Mouse (Mus musculus) heart, postnatal 0 days (tissue): ENCODE data around the gene Alox12b. TPM values are rescaled to one million over a fixed set of nuclear protein-coding genes. Genes with fewer than 3 reads are reported as not detected.

Experiments
- ATAC-seq: fragments of 200-750 bp; cut with Nextera tagmentation; 2 replicates; pipeline ENCODE4 v1.8.0; 2017; ENCODE audit warnings: low read depth, moderate number of reproducible peaks, moderate library complexity; ENCODE audit not compliant: insufficient read depth
- DNase-seq: peaks from one replicate; pipeline ENCODE4 v3.0.0-alpha.2; 2016; ENCODE audit warnings: low spot score
- H3K27ac ChIP-seq: fragments of 300-500 bp; sonication (generic); 2 replicates; pipeline ENCODE4 v1.5.1; 2014; ENCODE audit warnings: low read depth, mild to moderate bottlenecking
- H3K27me3 ChIP-seq: fragments of 300-500 bp; sonication (generic); 2 replicates; pipeline ENCODE4 v1.6.1; 2014; ENCODE audit warnings: low read length, mixed read lengths; ENCODE audit not compliant: control insufficient read depth, insufficient read depth
- H3K36me3 ChIP-seq: fragments of 300-500 bp; sonication (generic); replicated peaks from 2 replicates; pipeline ENCODE4 v1.6.1; 2014; ENCODE audit warnings: low read length, mixed read lengths; ENCODE audit not compliant: control insufficient read depth, insufficient read depth
- H3K4me1 ChIP-seq: fragments of 300-500 bp; sonication (generic); 2 replicates; pipeline ENCODE4 v1.6.1; 2014; ENCODE audit warnings: antibody characterized with exemption; ENCODE audit not compliant: control insufficient read depth, insufficient read depth
- H3K4me2 ChIP-seq: fragments of 300-500 bp; sonication (generic); 2 replicates; pipeline ENCODE4 v1.6.1; 2014; ENCODE audit warnings: low read depth, mild to moderate bottlenecking, low read length, moderate library complexity
- H3K4me3 ChIP-seq: fragments of 300-500 bp; sonication (generic); 2 replicates; pipeline ENCODE4 v1.5.1; 2014; ENCODE audit warnings: low read depth, low read length
- H3K9ac ChIP-seq: fragments of 300-500 bp; sonication (generic); replicated peaks from 2 replicates; pipeline ENCODE4 v1.6.1; 2014; ENCODE audit warnings: low read depth, low read length, mixed read lengths
- H3K9me3 ChIP-seq: fragments of 300-500 bp; sonication (generic); replicated peaks from 2 replicates; pipeline ENCODE4 v1.6.1; 2016; ENCODE audit warnings: low read length; ENCODE audit not compliant: control insufficient read depth
- CTCF ChIP-seq: IDR thresholded peaks from 2 replicates; pipeline ENCODE4 v1.5.1; 2016; ENCODE audit warnings: antibody characterized with exemption, control low read depth, low read depth
- EP300 ChIP-seq: IDR thresholded peaks from 2 replicates; pipeline ENCODE4 v1.6.1; 2016; ENCODE audit warnings: antibody characterized with exemption, low read depth
- WGBS: fragments of 180-500 bp; shearing (Covaris S2); extraction: QIAGEN DNeasy Blood & Tissue Kit; methylation state at CpG from one replicate; pipeline ENCODE4 v1.1.7; 2014; 5-methylcytosine and 5-hydroxymethylcytosine counted together
- polyA plus RNA-seq: library from polyadenylated mRNA; unstranded; fragments of >200 nt; fragmentation: Nextera tagmentation; extraction: Ambion mirVana; gene quantifications from 2 replicates; pipeline ENCODE4 v1.2.1, GENCODE M21; 2015
- total RNA-seq: library from RNA; depleted of rRNA; stranded (reverse); fragments of >200 nt; gene quantifications from 2 replicates; pipeline ENCODE4 v1.2.3, GENCODE M21; 2014; ENCODE audit warnings: low replicate concordance

Gene Alox12b
- total and polyA plus RNA-seq, 2 experiments from 2014 or later = not detected

- no peak overlapping the region for H3K27ac ChIP-seq
- peak overlapping the region; percentile 26; the same call in 1 of the 2 replicates for H3K4me3 ChIP-seq
- TF ChIP-seq EP300 (no peak), CTCF (peak; percentile 24; the same call in 1 of the 2 replicates)
- H3K27me3 ChIP-seq = peaks cover 17% of the 10 kb centered on the region
- no peaks in the 10 kb centered on the region for H3K36me3 ChIP-seq
- H3K9ac ChIP-seq = no peak overlapping the region
- peaks cover 8% of the 10 kb centered on the region for H3K4me1 ChIP-seq
- no peaks in the 10 kb centered on the region for H3K9me3 ChIP-seq
- DNase-seq = no peak
- WGBS = 4% methylated on average over 5 of the region's 5 CpGs
- H3K4me2 ChIP-seq = peak overlapping the region; percentile 49
- ATAC-seq = no peak
These were observed 40.0 kb downstream of the Alox12b start for GRCm38 (mm10) chr11:69196766-69197165.

GRCm38 (mm10) chr11:69197194-69197593 lies 40.4 kb downstream of the Alox12b start:
- H3K9ac ChIP-seq = 0 out of 2 replicates have a peak overlapping the region, but pooled peaks have one; percentile 23
- H3K27ac ChIP-seq = no peak overlapping the region
- no peak for TF ChIP-seq CTCF
- no peak for TF ChIP-seq EP300
- peaks cover 8% of the 10 kb centered on the region for H3K4me1 ChIP-seq
- no peak for ATAC-seq
- H3K4me2 ChIP-seq = peak overlapping the region; percentile 49
- H3K4me3 ChIP-seq = peak overlapping the region; percentile 26
- no peak for DNase-seq
- peaks cover 17% of the 10 kb centered on the region for H3K27me3 ChIP-seq
- WGBS = 0% methylated on average over 14 of the region's 14 CpGs
- no peaks in the 10 kb centered on the region for H3K9me3 ChIP-seq
- no peaks in the 10 kb centered on the region for H3K36me3 ChIP-seq

DNA sequence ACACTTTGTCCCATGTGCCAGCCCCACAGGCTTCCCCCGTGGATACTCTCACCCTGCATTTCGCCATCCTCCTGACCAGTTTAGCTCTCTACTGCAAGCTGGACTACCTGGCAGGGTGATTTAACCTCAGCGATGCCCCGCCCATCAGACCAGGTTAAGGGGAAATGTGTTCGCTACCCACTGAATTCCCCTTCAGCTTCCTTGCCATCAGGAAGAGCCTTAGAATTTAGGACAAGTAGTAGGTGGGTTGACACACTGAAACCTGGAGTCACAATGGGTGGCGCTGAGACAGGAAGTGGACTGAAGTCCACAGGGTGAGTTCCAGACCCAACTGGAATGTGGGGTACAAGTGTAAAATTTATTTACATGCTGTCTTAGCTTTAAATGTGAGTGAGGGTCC lies 41.0 kb downstream of the Alox12b start, which contains the start of gene Alox8:
Alox8 (minus strand) TSS at position 101 of the 400 bp plus-strand sequence.
- TF ChIP-seq EP300 (no peak), CTCF (no peak)
- H3K9ac ChIP-seq = 0 out of 2 replicates have a peak within 1 kb of the TSS, but pooled peaks have one; percentile 23
- ATAC-seq = no peak
- 31% methylated on average over 6 of the region's 6 CpGs for WGBS
- no peak for DNase-seq
- peaks cover 17% of the 10 kb centered on the region for H3K27me3 ChIP-seq
- H3K9me3 ChIP-seq = no peaks in the 10 kb centered on the region
- peak within 1 kb of the TSS; percentile 49 for H3K4me2 ChIP-seq
- peaks cover 8% of the 10 kb centered on the region for H3K4me1 ChIP-seq
- no peak within 1 kb of the TSS for H3K27ac ChIP-seq
- H3K36me3 ChIP-seq = no peaks in the 10 kb centered on the region
- peak within 1 kb of the TSS; percentile 26 for H3K4me3 ChIP-seq

- no peak for DNase-seq
- Histone ChIP-seq H3K9ac (no peak overlapping the region), H3K4me3 (no peak overlapping the region), H3K27ac (no peak overlapping the region), H3K36me3 (no peaks in the 10 kb centered on the region), H3K9me3 (no peaks in the 10 kb centered on the region), H3K4me1 (peaks cover 8% of the 10 kb centered on the region), H3K4me2 (no peak overlapping the region), H3K27me3 (peaks cover 17% of the 10 kb centered on the region)
- 85% methylated on average over 1 of the region's 1 CpGs for WGBS
- ATAC-seq = no peak
- TF ChIP-seq EP300 = no peak
- TF ChIP-seq CTCF = no peak
These were observed 42.5 kb downstream of the Alox12b start for GRCm38 (mm10) chr11:69199251-69199650.

DNA sequence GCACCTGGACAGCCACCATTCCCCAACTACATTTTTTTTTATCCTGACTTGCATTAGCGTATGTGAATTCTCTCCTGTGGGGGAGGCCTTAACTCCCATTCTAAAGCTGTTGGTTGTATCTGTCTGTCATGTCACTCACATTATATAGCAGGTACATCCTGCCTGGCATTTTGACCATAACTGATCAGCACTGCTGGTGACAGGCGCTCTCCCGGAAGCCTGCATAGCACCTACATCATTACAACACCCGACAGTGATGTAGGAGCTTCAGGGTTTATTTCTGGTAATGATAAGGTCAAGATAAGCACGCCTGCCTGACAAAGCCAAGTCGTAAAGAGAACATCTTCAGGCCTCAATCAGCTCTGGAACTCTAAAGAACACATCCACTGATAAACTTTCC lies 43.4 kb downstream of the Alox12b start:
- Histone ChIP-seq H3K4me2 (no peak overlapping the region), H3K27me3 (peaks cover 17% of the 10 kb centered on the region), H3K36me3 (no peaks in the 10 kb centered on the region), H3K27ac (no peak overlapping the region), H3K4me1 (peaks cover 8% of the 10 kb centered on the region), H3K9ac (no peak overlapping the region), H3K4me3 (no peak overlapping the region), H3K9me3 (no peaks in the 10 kb centered on the region)
- ATAC-seq = no peak
- TF ChIP-seq CTCF (no peak), EP300 (no peak)
- 27% methylated on average over 6 of the region's 6 CpGs for WGBS
- no peak for DNase-seq
